Mouse (Mus musculus): ENCODE results near the gene Acvr1b. TPM values are rescaled to one million over a fixed set of nuclear protein-coding genes. Genes with fewer than 3 reads are reported as not detected.

Acvr1b gene
- total RNA-seq, 4 experiments from 2014 or later: 100 to 118 (median 110) TPM

GRCm38 (mm10) chr15:101244012-101244411 is 70.1 kb downstream of the Acvr1b start:
- no peak for DNase-seq (ENCODE audit: low spot score in 2 of 2)

- peak; percentile 83 to 97 for DNase-seq (ENCODE audit: low spot score in 2 of 2)
These were observed 72.6 kb downstream of the Acvr1b start for GRCm38 (mm10) chr15:101246231-101247154.

GRCm38 (mm10) chr15:101247155-101247498 is 73.3 kb downstream of the Acvr1b start:
- no peak for DNase-seq (ENCODE audit: low spot score in 2 of 2)

- no peak for DNase-seq (ENCODE audit: low spot score in 2 of 2)
These were observed 74.3 kb downstream of the Acvr1b start for GRCm38 (mm10) chr15:101248029-101248710.

- no peak for DNase-seq (ENCODE audit: low spot score in 2 of 2)
These were observed 76.4 kb downstream of the Acvr1b start for GRCm38 (mm10) chr15:101250220-101250800.

- DNase-seq (ENCODE audit: low spot score in 2 of 2): no peak
These were observed 78.1 kb downstream of the Acvr1b start for GRCm38 (mm10) chr15:101251930-101252329.

GRCm38 (mm10) chr15:101252614-101253013 is 78.7 kb downstream of the Acvr1b start:
- DNase-seq (ENCODE audit: low spot score in 2 of 2): no peak

- DNase-seq (ENCODE audit: low spot score in 2 of 2): no peak
These were observed 79.7 kb downstream of the Acvr1b start for GRCm38 (mm10) chr15:101253563-101253885.

- DNase-seq (ENCODE audit: low spot score in 2 of 2): peak in 1 of 2 experiments; percentile 82
These were observed 80.3 kb downstream of the Acvr1b start, which contains the start of gene Nr4a1 for GRCm38 (mm10) chr15:101253886-101254795. Gene Nr4a1, plus strand, starts transcription at chr15:101254269.

- DNase-seq (ENCODE audit: low spot score in 2 of 2): no peak
These were observed 82.1 kb downstream of the Acvr1b start for GRCm38 (mm10) chr15:101255842-101256462.

GRCm38 (mm10) chr15:101256463-101257206 is 82.8 kb downstream of the Acvr1b start:
- DNase-seq (ENCODE audit: low spot score in 2 of 2): peak in 1 of 2 experiments; percentile 16

- peak in 1 of 2 experiments; percentile 40 for DNase-seq (ENCODE audit: low spot score in 2 of 2)
These were observed 84.6 kb downstream of the Acvr1b start for GRCm38 (mm10) chr15:101258420-101258819.

- DNase-seq (ENCODE audit: low spot score in 2 of 2): no peak
These were observed 86.1 kb downstream of the Acvr1b start for GRCm38 (mm10) chr15:101259922-101260321.

- no peak for DNase-seq (ENCODE audit: low spot score in 2 of 2)
These were observed 86.5 kb downstream of the Acvr1b start for GRCm38 (mm10) chr15:101260387-101260786.

GRCm38 (mm10) chr15:101260874-101261622 is 87.2 kb downstream of the Acvr1b start:
- DNase-seq (ENCODE audit: low spot score in 2 of 2): no peak

GRCm38 (mm10) chr15:101262502-101262901 is 88.6 kb downstream of the Acvr1b start:
- DNase-seq (ENCODE audit: low spot score in 2 of 2): no peak
